Mouse (Mus musculus): ENCODE measurements at regions not wholly inside any gene's neighbourhood (a gene's known extent, or its start where the extent isn't known, plus 50 kb on each side); places are given as distances from the start of the nearest gene placed in this dataset.

GRCm38 (mm10) chr16:31570311-31571139 is 92.7 kb upstream of the Dlg1 start:
- no peak for TF ChIP-seq GATA1 (IDR thresholded peaks at IDR 0.05; ENCODE audit: borderline replicate concordance, low read length)
- no peak for TF ChIP-seq FLI1 (IDR thresholded peaks at IDR 0.05; ENCODE audit: low read length)
